Mouse (Mus musculus) thymus, postnatal 14 days (tissue): ENCODE results near the gene Sh3yl1.

Experiments
- DNase-seq: peaks from one replicate; pipeline ENCODE4 v3.0.0; 2021

Gene Sh3yl1

GRCm38 (mm10) chr12:30911261-30912047 lies at the start of gene Sh3yl1, which contains the start of gene Acp1:
Sh3yl1 (plus strand) TSS chr12:30911668.
Acp1 (minus strand) TSS chr12:30911589.
- peak; percentile 97 for DNase-seq

- no peak for DNase-seq
Measured at GRCm38 (mm10) chr12:30864347-30864746, 47.1 kb upstream of the Sh3yl1 start.

GRCm38 (mm10) chr12:30865781-30866180 lies 45.7 kb upstream of the Sh3yl1 start:
- DNase-seq, result no peak

- DNase-seq, result no peak
Measured at GRCm38 (mm10) chr12:30879447-30879846, 32.0 kb upstream of the Sh3yl1 start.

- DNase-seq, result no peak
Measured at GRCm38 (mm10) chr12:30883592-30883985, 27.9 kb upstream of the Sh3yl1 start.

- DNase-seq, result no peak
Measured at GRCm38 (mm10) chr12:30883986-30884621, 27.4 kb upstream of the Sh3yl1 start, which contains the start of gene Alkal2. Alkal2 (plus strand) TSS chr12:30884322.

- DNase-seq, result no peak
Measured at GRCm38 (mm10) chr12:30884622-30885230, 26.7 kb upstream of the Sh3yl1 start.

GRCm38 (mm10) chr12:30885891-30886290 lies 25.6 kb upstream of the Sh3yl1 start:
- DNase-seq, result no peak

- no peak for DNase-seq
Measured at GRCm38 (mm10) chr12:30888003-30888402, 23.5 kb upstream of the Sh3yl1 start.

GRCm38 (mm10) chr12:30890067-30890466 lies 21.4 kb upstream of the Sh3yl1 start:
- DNase-seq, result peak; percentile 30

- DNase-seq, result no peak
Measured at GRCm38 (mm10) chr12:30891438-30891837, 20.0 kb upstream of the Sh3yl1 start.

GRCm38 (mm10) chr12:30897039-30897438 lies 14.4 kb upstream of the Sh3yl1 start:
- no peak for DNase-seq

- DNase-seq, result no peak
Measured at GRCm38 (mm10) chr12:30908658-30909057, 2.8 kb upstream of the Sh3yl1 start.

GRCm38 (mm10) chr12:30909881-30910280 lies 1.6 kb upstream of the Sh3yl1 start:
- DNase-seq, result no peak

GRCm38 (mm10) chr12:30910860-30911259 lies 608 bp upstream of the Sh3yl1 start:
- no peak for DNase-seq

GRCm38 (mm10) chr12:30912048-30912381 lies 547 bp downstream of the Sh3yl1 start:
- DNase-seq, result peak; percentile 55

GRCm38 (mm10) chr12:30912840-30913239 lies 1.4 kb downstream of the Sh3yl1 start:
- no peak for DNase-seq

- no peak for DNase-seq
Measured at GRCm38 (mm10) chr12:30922401-30922800, 10.9 kb downstream of the Sh3yl1 start.

- no peak for DNase-seq
Measured at GRCm38 (mm10) chr12:30928182-30928581, 16.7 kb downstream of the Sh3yl1 start.

- DNase-seq, result no peak
Measured at GRCm38 (mm10) chr12:30933299-30933698, 21.8 kb downstream of the Sh3yl1 start.

- DNase-seq, result no peak
Measured at GRCm38 (mm10) chr12:30936899-30937298, 25.4 kb downstream of the Sh3yl1 start.

GRCm38 (mm10) chr12:30943057-30943986 lies 31.9 kb downstream of the Sh3yl1 start:
- no peak for DNase-seq

- DNase-seq, result no peak
Measured at GRCm38 (mm10) chr12:30944197-30944596, 32.7 kb downstream of the Sh3yl1 start.
